Mouse (Mus musculus) ES-E14 (cell line): ENCODE results near the gene Ppp1r1b. TPM values are rescaled to one million over a fixed set of nuclear protein-coding genes. Genes with fewer than 3 reads are reported as not detected.

Experiments
- DNase-seq: peaks from one replicate; pipeline ENCODE4 v3.0.0-alpha.2; 2013; ENCODE audit warnings: low read depth, low spot score
- H3K27ac ChIP-seq: 2 replicates; pipeline ENCODE4 v1.5.1; 2012; ENCODE audit warnings: low read depth, mild to moderate bottlenecking, low read length, moderate library complexity, mixed read lengths; ENCODE audit not compliant: poor library complexity, insufficient read depth, severe bottlenecking
- H3K36me3 ChIP-seq: 2 replicates; pipeline ENCODE4 v1.6.1; 2012; ENCODE audit warnings: mild to moderate bottlenecking, low read length, moderate library complexity, mixed read lengths; ENCODE audit not compliant: control insufficient read depth, poor library complexity, insufficient read depth, severe bottlenecking
- H3K4me1 ChIP-seq, 2 experiments: fragments of 150-350 bp in 1 of 2; sonication (generic) in 1 of 2; 2 replicates each; pipeline ENCODE4 v1.6.1; 2012; ENCODE audit warnings: low read length in 2 of 2, mild to moderate bottlenecking in 1 of 2, mixed read lengths in 1 of 2; ENCODE audit not compliant: control insufficient read depth in 2 of 2, insufficient read depth in 2 of 2, poor library complexity in 1 of 2
- H3K4me3 ChIP-seq, 2 experiments: fragments of 150-350 bp in 1 of 2; sonication (generic) in 1 of 2; 2 replicates each; pipeline ENCODE4 v1.5.1; 2012; ENCODE audit warnings: low read length in 2 of 2, low read depth in 1 of 2, mild to moderate bottlenecking in 1 of 2, mixed read lengths in 1 of 2; ENCODE audit not compliant: insufficient read depth in 1 of 2, poor library complexity in 1 of 2, severe bottlenecking in 1 of 2
- H3K9ac ChIP-seq: 2 replicates; pipeline ENCODE4 v1.6.1; 2012; ENCODE audit warnings: low read depth, mild to moderate bottlenecking, low read length, mixed read lengths; ENCODE audit not compliant: poor library complexity, insufficient read depth, severe bottlenecking
- H3K9me3 ChIP-seq: fragments of 150-350 bp; sonication (generic); 2 replicates; pipeline ENCODE4 v1.6.1; 2012; ENCODE audit warnings: low read depth, mild to moderate bottlenecking, low read length; ENCODE audit not compliant: control insufficient read depth, insufficient read depth
- CHD2 ChIP-seq: IDR thresholded peaks from 2 replicates; pipeline ENCODE4 v1.6.1; 2014; ENCODE audit warnings: mild to moderate bottlenecking, low read depth, low read length, inconsistent platforms
- HCFC1 ChIP-seq: IDR thresholded peaks from 2 replicates; pipeline ENCODE4 v1.6.1; 2012; ENCODE audit warnings: low read length, inconsistent platforms, borderline replicate concordance; ENCODE audit not compliant: insufficient read depth
- MAFK ChIP-seq: IDR thresholded peaks from 2 replicates; pipeline ENCODE4 v1.6.1; 2014; ENCODE audit warnings: mild to moderate bottlenecking, low read depth, low read length, inconsistent platforms; ENCODE audit not compliant: insufficient read depth
- ZC3H11A ChIP-seq: IDR thresholded peaks from 2 replicates; pipeline ENCODE4 v1.6.1; 2012; ENCODE audit warnings: low read depth, mild to moderate bottlenecking, inconsistent platforms, low read length, borderline replicate concordance
- ZNF384 ChIP-seq: IDR thresholded peaks from 2 replicates; pipeline ENCODE4 v1.6.1; 2012; ENCODE audit warnings: low read depth, low read length, inconsistent platforms
- in situ Hi-C, 2 experiments: fragments of 600-800 bp; cut with MboI; formaldehyde crosslinking; loops; one replicate each; pipeline ENCODE4 v1.15.1; 2025; ENCODE audit warnings: low sequenced_read_pairs in 2 of 2, inconsistent platforms in 1 of 2; ENCODE audit not compliant: unreplicated experiment in 2 of 2
- total RNA-seq: library from RNA; depleted of rRNA; stranded (reverse); fragments of 300-350 nt; gene quantifications from 2 replicates; pipeline ENCODE4 v1.2.3, GENCODE M21; 2012

Gene Ppp1r1b
- total RNA-seq, 1 experiment, result 0.22 TPM

DNA sequence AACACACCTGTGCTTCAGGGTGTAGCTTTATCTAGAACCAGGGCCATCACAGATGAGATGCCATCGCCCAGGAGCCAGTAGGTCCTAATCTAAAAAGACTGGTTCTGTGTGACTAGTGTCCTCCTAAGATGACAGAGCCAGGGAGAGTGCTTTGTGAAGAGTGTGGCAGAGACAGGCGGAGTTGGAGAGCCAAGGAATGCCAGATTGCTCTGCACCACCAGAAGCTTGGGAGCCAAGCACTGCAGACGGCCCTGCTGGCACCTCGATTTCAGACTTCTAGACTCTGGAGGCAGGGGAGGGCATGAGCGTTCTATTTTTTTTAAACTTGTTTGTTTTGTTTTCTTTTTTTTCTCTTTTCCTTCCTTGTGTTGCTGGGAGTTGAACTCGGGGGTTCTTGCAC, 21.1 kb downstream of the Ppp1r1b start:
- Histone ChIP-seq H3K9ac (no peak overlapping the region), H3K36me3 (peaks cover 4% of the 10 kb centered on the region; the same call in 1 of the 2 replicates), H3K4me1 (peaks cover 0 to 18% of the 10 kb centered on the region in 2 experiments; a peak in 2 of 4 replicates), H3K27ac (no peak overlapping the region), H3K9me3 (no peaks in the 10 kb centered on the region), H3K4me3 (no peak overlapping the region)
- in situ Hi-C loops, result no loop called here
- no peak for TF ChIP-seq CHD2
- no peak for TF ChIP-seq ZNF384
- TF ChIP-seq ZC3H11A, result no peak
- TF ChIP-seq HCFC1, result no peak
- TF ChIP-seq MAFK, result no peak
- DNase-seq, result no peak

GRCm38 (mm10) chr11:98370588-98370987, 22.4 kb downstream of the Ppp1r1b start:
- peaks cover 0 to 18% of the 10 kb centered on the region in 2 experiments; a peak in 2 of 4 replicates for H3K4me1 ChIP-seq
- no peaks in the 10 kb centered on the region for H3K9me3 ChIP-seq
- no peak overlapping the region for H3K27ac ChIP-seq
- peaks cover 6% of the 10 kb centered on the region; the same call in 1 of the 2 replicates for H3K36me3 ChIP-seq
- H3K9ac ChIP-seq, result no peak overlapping the region
- no peak for TF ChIP-seq ZNF384
- no peak for TF ChIP-seq MAFK
- no peak for TF ChIP-seq ZC3H11A
- TF ChIP-seq HCFC1, result no peak
- no peak for TF ChIP-seq CHD2
- H3K4me3 ChIP-seq, result no peak overlapping the region
- in situ Hi-C loops, result no loop called here
- DNase-seq, result no peak

GRCm38 (mm10) chr11:98371556-98372240, 23.5 kb downstream of the Ppp1r1b start:
- Histone ChIP-seq H3K36me3 (peaks cover 6% of the 10 kb centered on the region; the same call in 1 of the 2 replicates), H3K9me3 (no peaks in the 10 kb centered on the region), H3K9ac (no peak overlapping the region), H3K4me1 (peaks cover 0 to 18% of the 10 kb centered on the region in 2 experiments; a peak in 2 of 4 replicates), H3K27ac (no peak overlapping the region), H3K4me3 (peak overlapping the region in 1 of 2 experiments; percentile 14; a peak in 1 of 4 replicates)
- in situ Hi-C loops, result no loop called here
- no peak for TF ChIP-seq ZC3H11A
- DNase-seq, result peak; percentile 66

- no peaks in the 10 kb centered on the region for H3K9me3 ChIP-seq
- DNase-seq, result peak; percentile 78
- peak overlapping the region in 1 of 2 experiments; percentile 14; a peak in 1 of 4 replicates for H3K4me3 ChIP-seq
- H3K9ac ChIP-seq, result no peak overlapping the region
- in situ Hi-C loops, result no loop called here
- no peak overlapping the region for H3K27ac ChIP-seq
- no peak for TF ChIP-seq ZC3H11A
- peaks cover 0 to 18% of the 10 kb centered on the region in 2 experiments; a peak in 2 of 4 replicates for H3K4me1 ChIP-seq
- peaks cover 8% of the 10 kb centered on the region; the same call in 1 of the 2 replicates for H3K36me3 ChIP-seq
Measured at GRCm38 (mm10) chr11:98372406-98372805, 24.2 kb downstream of the Ppp1r1b start.

DNA sequence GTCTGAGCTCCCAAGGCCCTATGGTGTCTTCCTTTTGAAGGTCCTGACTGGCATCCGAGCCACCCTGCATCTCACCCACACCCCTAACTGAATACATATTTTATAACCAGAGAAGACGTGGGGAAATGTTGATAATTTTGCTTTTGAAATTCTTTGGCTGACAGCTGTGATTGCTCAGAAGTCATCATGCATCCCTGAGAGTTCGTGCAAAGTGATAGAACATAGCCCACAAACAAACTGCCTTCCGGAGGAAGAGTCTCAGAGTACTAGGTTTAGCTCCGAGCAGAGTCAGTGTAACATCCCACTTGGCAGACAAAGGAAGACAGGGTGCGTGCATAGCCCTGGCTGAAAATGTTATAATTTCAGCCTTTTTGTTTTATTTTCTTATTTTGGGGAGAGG, 25.0 kb downstream of the Ppp1r1b start:
- no peak for DNase-seq
- H3K9me3 ChIP-seq, result no peaks in the 10 kb centered on the region
- H3K4me1 ChIP-seq, result peaks cover 0 to 18% of the 10 kb centered on the region in 2 experiments; a peak in 2 of 4 replicates
- in situ Hi-C loops, result no loop called here
- H3K36me3 ChIP-seq, result peaks cover 13% of the 10 kb centered on the region; the same call in 1 of the 2 replicates
- no peak for TF ChIP-seq MAFK
- no peak for TF ChIP-seq HCFC1
- TF ChIP-seq ZNF384, result no peak
- TF ChIP-seq CHD2, result no peak
- no peak for TF ChIP-seq ZC3H11A
- H3K4me3 ChIP-seq, result no peak overlapping the region
- no peak overlapping the region for H3K9ac ChIP-seq
- H3K27ac ChIP-seq, result no peak overlapping the region
